Mouse (Mus musculus) cerebellum, postnatal 4 days (tissue): ENCODE data around the gene Socs5.

Experiments
- DNase-seq, 2 experiments: peaks; one replicate each; pipeline ENCODE4 v3.0.0; 2022; ENCODE audit warnings: low spot score in 2 of 2, mixed read lengths in 1 of 2

Gene Socs5

GRCm38 (mm10) chr17:87169076-87169475, 61.6 kb downstream of the Socs5 start:
- no peak for DNase-seq

- no peak for DNase-seq
Observed at GRCm38 (mm10) chr17:87170364-87170763, 62.9 kb downstream of the Socs5 start.

GRCm38 (mm10) chr17:87172031-87172430, 64.6 kb downstream of the Socs5 start:
- DNase-seq, result no peak

GRCm38 (mm10) chr17:87173966-87174365, 66.5 kb downstream of the Socs5 start:
- no peak for DNase-seq

GRCm38 (mm10) chr17:87174651-87175331, 67.3 kb downstream of the Socs5 start:
- no peak for DNase-seq

- DNase-seq, result no peak
Observed at GRCm38 (mm10) chr17:87176066-87177012, 68.9 kb downstream of the Socs5 start.

- DNase-seq, result peak in 1 of 2 experiments; percentile 16
Observed at GRCm38 (mm10) chr17:87178596-87179590, 71.4 kb downstream of the Socs5 start.

GRCm38 (mm10) chr17:87179939-87180550, 72.6 kb downstream of the Socs5 start:
- no peak for DNase-seq

DNA sequence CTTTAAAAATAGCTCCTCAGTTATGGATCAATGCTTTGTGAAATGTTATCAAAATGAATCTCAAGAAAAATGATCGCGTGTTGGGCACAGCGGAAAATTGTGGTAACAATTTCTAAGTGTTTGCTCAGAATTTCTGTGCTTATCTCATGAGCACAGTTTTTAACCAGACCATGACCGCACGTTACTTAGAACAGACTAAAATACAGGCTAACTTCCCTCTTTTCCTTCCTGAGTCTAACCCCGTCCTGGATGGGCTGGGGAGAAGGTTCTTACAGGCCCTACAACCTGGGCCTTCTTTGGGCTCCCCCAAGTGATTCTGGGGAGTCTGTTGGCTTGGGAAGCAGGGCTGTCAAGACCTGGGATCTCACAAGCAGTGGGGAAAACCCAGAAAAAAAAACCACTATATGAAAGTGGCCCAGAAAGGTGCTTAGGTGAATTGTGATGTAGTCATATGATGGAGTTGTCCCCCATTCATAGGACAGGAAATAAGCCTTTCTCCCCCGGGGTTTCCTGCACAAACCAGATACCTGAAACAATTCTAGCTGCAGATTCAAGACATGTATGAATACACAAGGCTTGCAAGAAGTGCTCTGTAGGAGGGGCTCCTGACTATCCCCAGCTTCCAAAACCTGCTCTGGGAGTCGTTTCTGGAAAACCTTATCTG, 74.3 kb downstream of the Socs5 start:
- DNase-seq, result no peak

DNA sequence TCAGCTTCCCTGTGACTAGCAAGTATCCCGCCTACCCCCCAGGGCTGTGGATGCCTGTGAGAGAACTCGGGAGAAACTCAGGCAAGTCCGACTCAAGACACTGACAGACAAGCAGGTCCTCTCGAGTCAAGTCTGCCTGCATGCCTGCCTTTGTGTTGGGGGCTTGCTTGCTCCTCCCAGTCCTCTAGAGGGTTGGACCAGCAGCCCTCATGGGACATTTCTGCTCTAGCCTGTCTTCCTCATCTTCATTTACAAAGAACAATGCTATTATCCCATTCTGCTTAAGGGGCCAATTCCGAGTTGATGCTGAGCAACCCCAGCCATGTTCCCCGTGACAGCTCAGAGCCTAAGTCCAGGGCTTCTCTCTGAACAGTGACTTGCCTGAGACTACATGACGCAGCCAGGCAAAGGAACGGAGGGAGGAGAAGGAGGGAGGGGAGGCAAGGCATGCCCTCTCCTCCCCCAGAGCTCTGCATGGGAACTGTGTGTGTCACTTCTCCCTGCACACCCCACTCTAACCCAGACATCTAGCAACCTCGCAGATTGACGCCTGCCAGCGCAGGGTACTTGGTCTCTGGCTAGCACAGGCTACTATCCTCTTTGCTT, 78.1 kb downstream of the Socs5 start:
- DNase-seq, result no peak

DNA sequence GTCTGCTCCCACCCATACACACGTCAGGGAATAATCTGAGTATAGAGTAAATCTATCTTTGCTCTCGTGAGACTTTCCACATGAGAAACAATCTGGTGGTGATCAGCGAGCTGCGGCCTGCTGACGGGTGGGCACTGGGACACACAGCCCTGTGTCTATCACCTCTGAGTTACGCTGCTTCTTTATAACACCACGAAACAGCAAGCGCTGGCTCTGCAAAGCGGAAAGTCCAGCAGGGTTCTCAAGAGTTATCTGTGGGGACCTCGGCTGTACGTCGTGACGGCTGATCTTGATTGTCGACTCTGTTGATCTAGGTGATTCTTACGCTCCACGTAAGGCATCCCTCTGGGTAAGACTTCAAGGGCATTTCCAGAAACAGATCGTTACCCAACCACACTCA, 79.5 kb downstream of the Socs5 start:
- no peak for DNase-seq
